Mouse (Mus musculus): ENCODE data around the gene Rab19. TPM values are rescaled to one million over a fixed set of nuclear protein-coding genes. Genes with fewer than 3 reads are reported as not detected.
"Not testable (repeated sequence)": the region's sequence is repeated elsewhere in the genome, so short reads cannot be mapped to it uniquely, and the experiment has no call there.

The Rab19 gene
- polyA plus RNA-seq, 1 experiment, result 0.26 TPM

DNA sequence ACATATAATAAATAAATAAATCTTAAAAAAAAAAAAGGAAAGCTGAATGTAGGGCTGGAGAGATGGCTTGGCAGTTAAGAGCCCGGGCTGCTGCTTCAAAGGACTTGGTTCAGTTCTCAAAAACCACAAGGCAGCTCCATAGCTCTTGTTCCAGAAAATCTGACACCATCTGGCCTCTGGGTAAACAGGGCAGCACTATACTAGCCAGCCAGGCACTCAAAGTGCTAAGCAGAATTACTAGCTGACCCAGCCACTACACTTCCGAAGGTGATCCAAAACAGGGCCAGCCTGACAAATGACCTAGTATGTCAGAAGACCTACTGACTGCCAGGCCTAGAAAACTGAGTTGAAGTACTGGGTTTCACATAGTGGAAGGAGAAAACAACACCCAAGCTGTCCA lies 22.2 kb downstream of the Rab19 start:
- Histone ChIP-seq H3K36me3 (ENCODE audit: control insufficient read depth, insufficient read depth, low read length) (peaks cover 3% of the 10 kb centered on the region), H3K4me3 (ENCODE audit: control insufficient read depth, low read depth, low read length) (no peak overlapping the region), H3K27me3 (ENCODE audit: control insufficient read depth, insufficient read depth, low read length) (no peaks in the 10 kb centered on the region), H3K4me1 (ENCODE audit: control insufficient read depth, insufficient read depth, low read length) (no peaks in the 10 kb centered on the region), H3K27ac (ENCODE audit: control insufficient read depth, insufficient read depth, low read depth, low read length) (no peak overlapping the region)
- TF ChIP-seq POLR2A (IDR thresholded peaks at IDR 0.05; ENCODE audit: control insufficient read depth, low read depth, low read length) (no peak), CTCF (IDR thresholded peaks at IDR 0.05; ENCODE audit: control insufficient read depth, insufficient read depth, insufficient replicate concordance, low read depth, low read length) (no peak)

- H3K36me3 ChIP-seq (ENCODE audit: control insufficient read depth, insufficient read depth, low read length), result peaks cover 3% of the 10 kb centered on the region
- TF ChIP-seq CTCF (IDR thresholded peaks at IDR 0.05; ENCODE audit: control insufficient read depth, insufficient read depth, insufficient replicate concordance, low read depth, low read length) (no peak), POLR2A (IDR thresholded peaks at IDR 0.05; ENCODE audit: control insufficient read depth, low read depth, low read length) (no peak)
- no peak overlapping the region for H3K27ac ChIP-seq (ENCODE audit: control insufficient read depth, insufficient read depth, low read depth, low read length)
- H3K4me3 ChIP-seq (ENCODE audit: control insufficient read depth, low read depth, low read length), result no peak overlapping the region
- H3K4me1 ChIP-seq (ENCODE audit: control insufficient read depth, insufficient read depth, low read length), result no peaks in the 10 kb centered on the region
- no peaks in the 10 kb centered on the region for H3K27me3 ChIP-seq (ENCODE audit: control insufficient read depth, insufficient read depth, low read length)
Observed at GRCm38 (mm10) chr6:39406480-39406879, 25.5 kb downstream of the Rab19 start.

- H3K4me3 ChIP-seq (ENCODE audit: control insufficient read depth, low read depth, low read length), result no peak overlapping the region
- H3K27me3 ChIP-seq (ENCODE audit: control insufficient read depth, insufficient read depth, low read length), result no peaks in the 10 kb centered on the region
- no peak overlapping the region for H3K27ac ChIP-seq (ENCODE audit: control insufficient read depth, insufficient read depth, low read depth, low read length)
- H3K36me3 ChIP-seq (ENCODE audit: control insufficient read depth, insufficient read depth, low read length), result no peaks in the 10 kb centered on the region; the same call in 1 of the 2 replicates
- H3K4me1 ChIP-seq (ENCODE audit: control insufficient read depth, insufficient read depth, low read length), result no peaks in the 10 kb centered on the region
- no peak for TF ChIP-seq POLR2A (IDR thresholded peaks at IDR 0.05; ENCODE audit: control insufficient read depth, low read depth, low read length)
Observed at GRCm38 (mm10) chr6:39414106-39414505, 33.1 kb downstream of the Rab19 start.

GRCm38 (mm10) chr6:39415762-39416161 lies 34.8 kb downstream of the Rab19 start:
- no peaks in the 10 kb centered on the region for H3K36me3 ChIP-seq (ENCODE audit: control insufficient read depth, insufficient read depth, low read length)
- H3K27ac ChIP-seq (ENCODE audit: control insufficient read depth, insufficient read depth, low read depth, low read length), result no peak overlapping the region
- no peaks in the 10 kb centered on the region for H3K4me1 ChIP-seq (ENCODE audit: control insufficient read depth, insufficient read depth, low read length)
- TF ChIP-seq POLR2A (IDR thresholded peaks at IDR 0.05; ENCODE audit: control insufficient read depth, low read depth, low read length), result no peak
- TF ChIP-seq CTCF (IDR thresholded peaks at IDR 0.05; ENCODE audit: control insufficient read depth, insufficient read depth, insufficient replicate concordance, low read depth, low read length), result peak; percentile 43; the same call in 1 of the 2 replicates
- no peaks in the 10 kb centered on the region for H3K27me3 ChIP-seq (ENCODE audit: control insufficient read depth, insufficient read depth, low read length)
- no peak overlapping the region for H3K4me3 ChIP-seq (ENCODE audit: control insufficient read depth, low read depth, low read length)

DNA sequence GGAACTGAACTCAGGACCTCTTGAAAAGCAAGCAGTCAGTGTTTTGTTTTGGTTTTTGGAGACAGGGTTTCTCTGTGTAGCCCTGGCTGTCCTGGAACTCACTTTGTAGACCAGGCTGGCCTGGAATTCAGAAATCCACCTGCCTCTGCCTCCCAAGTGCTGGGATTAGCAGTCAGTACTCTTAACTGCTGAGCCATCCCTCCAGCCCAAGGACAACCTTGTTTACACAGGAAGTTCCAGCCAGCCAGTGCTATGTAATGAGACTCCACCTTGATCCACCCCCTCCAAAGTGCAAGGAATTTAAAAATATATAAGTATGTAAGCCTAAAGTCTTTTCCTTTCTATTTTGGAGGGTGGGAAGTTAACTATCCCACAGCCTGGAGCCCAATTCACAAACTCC lies 35.7 kb downstream of the Rab19 start:
- not testable (repeated sequence) for H3K27me3 ChIP-seq (ENCODE audit: control insufficient read depth, insufficient read depth, low read length); H3K4me1 ChIP-seq (ENCODE audit: control insufficient read depth, insufficient read depth, low read length); H3K36me3 ChIP-seq (ENCODE audit: control insufficient read depth, insufficient read depth, low read length); H3K27ac ChIP-seq (ENCODE audit: control insufficient read depth, insufficient read depth, low read depth, low read length); H3K4me3 ChIP-seq (ENCODE audit: control insufficient read depth, low read depth, low read length)

DNA sequence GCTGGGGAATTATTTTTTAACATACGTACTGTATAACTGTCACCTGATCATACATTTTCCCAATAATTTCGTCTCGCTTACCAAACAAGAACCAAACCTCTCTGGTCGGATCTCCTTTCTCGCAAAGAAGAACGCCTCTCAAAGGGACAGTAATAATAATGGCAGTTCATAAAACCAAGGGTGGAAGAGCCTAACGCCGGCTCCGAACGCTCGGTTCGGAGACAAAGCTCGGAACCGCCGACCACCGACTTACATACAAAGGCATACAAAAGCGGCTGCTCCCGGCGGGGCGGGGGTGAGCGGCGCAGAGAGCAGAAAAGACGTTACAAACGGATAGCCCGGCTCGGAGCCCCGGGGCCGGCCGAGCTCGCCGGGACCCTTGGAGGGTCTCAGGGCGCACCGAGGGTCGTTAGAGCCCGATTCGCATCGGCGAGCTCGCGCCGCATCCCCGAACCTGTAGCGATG lies 38.4 kb downstream of the Rab19 start:
- Histone ChIP-seq H3K4me1 (ENCODE audit: control insufficient read depth, insufficient read depth, low read length) (no peaks in the 10 kb centered on the region), H3K4me3 (ENCODE audit: control insufficient read depth, low read depth, low read length) (peak overlapping the region; percentile 90), H3K27ac (ENCODE audit: control insufficient read depth, insufficient read depth, low read depth, low read length) (peak overlapping the region; percentile 93), H3K36me3 (ENCODE audit: control insufficient read depth, insufficient read depth, low read length) (no peaks in the 10 kb centered on the region), H3K27me3 (ENCODE audit: control insufficient read depth, insufficient read depth, low read length) (no peaks in the 10 kb centered on the region)
- TF ChIP-seq CTCF (IDR thresholded peaks at IDR 0.05; ENCODE audit: control insufficient read depth, insufficient read depth, insufficient replicate concordance, low read depth, low read length) (no peak), POLR2A (IDR thresholded peaks at IDR 0.05; ENCODE audit: control insufficient read depth, low read depth, low read length) (no peak)

- Histone ChIP-seq H3K36me3 (ENCODE audit: control insufficient read depth, insufficient read depth, low read length) (no peaks in the 10 kb centered on the region), H3K4me1 (ENCODE audit: control insufficient read depth, insufficient read depth, low read length) (no peaks in the 10 kb centered on the region), H3K27ac (ENCODE audit: control insufficient read depth, insufficient read depth, low read depth, low read length) (peak within 1 kb of the TSS; percentile 93), H3K27me3 (ENCODE audit: control insufficient read depth, insufficient read depth, low read length) (no peaks in the 10 kb centered on the region), H3K4me3 (ENCODE audit: control insufficient read depth, low read depth, low read length) (peak within 1 kb of the TSS; percentile 90)
- TF ChIP-seq POLR2A (IDR thresholded peaks at IDR 0.05; ENCODE audit: control insufficient read depth, low read depth, low read length), result peak; percentile 67
- no peak for TF ChIP-seq CTCF (IDR thresholded peaks at IDR 0.05; ENCODE audit: control insufficient read depth, insufficient read depth, insufficient replicate concordance, low read depth, low read length)
Observed at GRCm38 (mm10) chr6:39419851-39420721, 39.1 kb downstream of the Rab19 start, which contains the start of gene Mkrn1. Mkrn1 (minus strand) TSS chr6:39420462.
